Mouse (Mus musculus) CH12.LX (cell line): ENCODE measurements around the gene Dupd1. TPM values are rescaled to one million over a fixed set of nuclear protein-coding genes. Genes with fewer than 3 reads are reported as not detected.

Source experiments
- DNase-seq: peaks from one replicate; pipeline ENCODE4 v3.0.0-alpha.2; 2013; ENCODE audit errors: extremely low read depth
- H3K27ac ChIP-seq: 2 replicates; pipeline ENCODE4 v1.5.1; 2012; ENCODE audit warnings: low read depth, mild to moderate bottlenecking, control low read depth, moderate library complexity; ENCODE audit not compliant: insufficient read depth
- H3K27me3 ChIP-seq: replicated peaks from 2 replicates; pipeline ENCODE3; 2012; ENCODE audit warnings: inconsistent platforms
- H3K36me3 ChIP-seq, 2 experiments: replicated peaks in 1 of 2; 2 replicates each; pipeline versions ENCODE3 to v1.6.1; 2012; ENCODE audit warnings: inconsistent platforms in 1 of 2, low read length in 1 of 2, mild to moderate bottlenecking in 1 of 2, mixed read lengths in 1 of 2, moderate library complexity in 1 of 2; ENCODE audit not compliant: control insufficient read depth in 1 of 2, insufficient read depth in 1 of 2
- H3K4me1 ChIP-seq, 2 experiments: 2 replicates each; pipeline ENCODE4 v1.6.1; 2012; ENCODE audit warnings: inconsistent platforms in 1 of 2, moderate library complexity in 1 of 2; ENCODE audit not compliant: insufficient read depth in 2 of 2, control insufficient read depth in 1 of 2
- H3K4me2 ChIP-seq: 2 replicates; pipeline ENCODE4 v1.6.1; 2012; ENCODE audit warnings: low read depth, mild to moderate bottlenecking, control low read depth; ENCODE audit not compliant: poor library complexity, insufficient read depth, severe bottlenecking
- H3K4me3 ChIP-seq, 3 experiments: fragments of 150-350 bp in 1 of 3; sonication (generic) in 1 of 3; replicated peaks in 1 of 3; 2 replicates each; pipeline versions ENCODE3 to v1.5.1; 2011 to 2012; ENCODE audit warnings: low read depth in 2 of 3, low read length in 2 of 3, mild to moderate bottlenecking in 2 of 3, moderate library complexity in 2 of 3, control low read depth in 1 of 3, improper control_type of control experiment in 1 of 3, inconsistent platforms in 1 of 3, mixed read lengths in 1 of 3; ENCODE audit not compliant: poor library complexity in 1 of 3
- H3K79me2 ChIP-seq: replicated peaks from 2 replicates; pipeline ENCODE4 v1.6.1; 2012; ENCODE audit warnings: mild to moderate bottlenecking, moderate library complexity; ENCODE audit not compliant: control insufficient read depth, poor library complexity, insufficient read depth, severe bottlenecking; ENCODE audit errors: extremely low read depth
- H3K9ac ChIP-seq: 2 replicates; pipeline ENCODE4 v1.6.1; 2012; ENCODE audit warnings: low read depth, mild to moderate bottlenecking, control low read depth, moderate library complexity; ENCODE audit not compliant: insufficient read depth
- H3K9me3 ChIP-seq: replicated peaks from 2 replicates; pipeline ENCODE3; 2012; ENCODE audit warnings: low read length, inconsistent platforms, mixed read lengths
- CHD2 ChIP-seq: IDR thresholded peaks from 2 replicates; pipeline ENCODE4 v1.6.1; 2011; ENCODE audit warnings: low read length, improper control_type of control experiment
- E2F4 ChIP-seq: IDR thresholded peaks from 2 replicates; pipeline ENCODE4 v1.6.1; 2011; ENCODE audit warnings: low read depth, low read length, improper control_type of control experiment; ENCODE audit not compliant: insufficient replicate concordance
- ELF1 ChIP-seq: IDR thresholded peaks from 2 replicates; pipeline ENCODE4 v1.6.1; 2014; ENCODE audit warnings: low read depth, mild to moderate bottlenecking, inconsistent platforms, low read length, improper control_type of control experiment
- HCFC1 ChIP-seq: IDR thresholded peaks from 2 replicates; pipeline ENCODE4 v1.6.1; 2012; ENCODE audit warnings: low read depth, mild to moderate bottlenecking, inconsistent platforms, low read length, improper control_type of control experiment
- JUN ChIP-seq: IDR thresholded peaks from 2 replicates; pipeline ENCODE4 v1.6.1; 2011; ENCODE audit warnings: low read depth, mild to moderate bottlenecking, low read length, improper control_type of control experiment, moderate library complexity; ENCODE audit not compliant: insufficient read depth
- JUND ChIP-seq: conservative IDR thresholded peaks from 2 replicates; pipeline ENCODE4 v1.6.1; 2011; ENCODE audit warnings: low read depth, low read length, improper control_type of control experiment
- KAT2A ChIP-seq: IDR thresholded peaks from 2 replicates; pipeline ENCODE4 v1.6.1; 2012; ENCODE audit warnings: low read length, improper control_type of control experiment, inconsistent platforms; ENCODE audit not compliant: insufficient replicate concordance
- MEF2A ChIP-seq: IDR thresholded peaks from 2 replicates; pipeline ENCODE4 v1.6.1; 2014; ENCODE audit warnings: low read depth, mild to moderate bottlenecking, inconsistent platforms, low read length, improper control_type of control experiment, borderline replicate concordance
- MXI1 ChIP-seq: IDR thresholded peaks from 2 replicates; pipeline ENCODE4 v1.6.1; 2011; ENCODE audit warnings: mild to moderate bottlenecking, low read depth, low read length, improper control_type of control experiment
- NRF1 ChIP-seq: IDR thresholded peaks from 2 replicates; pipeline ENCODE4 v1.6.1; 2014; ENCODE audit warnings: low read depth, mild to moderate bottlenecking, inconsistent platforms, low read length, improper control_type of control experiment, moderate library complexity
- PAX5 ChIP-seq: IDR thresholded peaks from 2 replicates; pipeline ENCODE4 v1.6.1; 2012; ENCODE audit warnings: low read length, inconsistent platforms, mixed read lengths
- POLR2A ChIP-seq: IDR thresholded peaks from 2 replicates; pipeline ENCODE4 v1.6.1; 2011; ENCODE audit warnings: low read depth, mild to moderate bottlenecking, improper control_type of control experiment, low read length
- RAD21 ChIP-seq: IDR thresholded peaks from 2 replicates; pipeline ENCODE4 v1.6.1; 2011; ENCODE audit warnings: low read depth, mild to moderate bottlenecking, low read length, improper control_type of control experiment, moderate library complexity
- RCOR1 ChIP-seq: conservative IDR thresholded peaks from 2 replicates; pipeline ENCODE4 v1.6.1; 2012; ENCODE audit warnings: low read depth, mild to moderate bottlenecking, inconsistent platforms, low read length, improper control_type of control experiment
- TBP ChIP-seq: conservative IDR thresholded peaks from 2 replicates; pipeline ENCODE4 v1.6.1; 2011; ENCODE audit warnings: low read depth, low read length, improper control_type of control experiment
- dilution Hi-C: fragments of 300-500 bp; cut with MboI; formaldehyde crosslinking; loops from 2 replicates; pipeline ENCODE4 v1.14.3; 2020; ENCODE audit warnings: low sequenced_read_pairs; ENCODE audit not compliant: extremely low pct_unique_long_range_greater_than_20kb, extremely low pct_ligation_motif_present
- in situ Hi-C: fragments of 300-500 bp; cut with MboI; formaldehyde crosslinking; loops from 3 replicates; pipeline ENCODE4 v1.14.3; 2019; ENCODE audit warnings: low sequenced_read_pairs, low pct_ligation_motif_present, low pct_unique_long_range_greater_than_20kb, mixed read lengths
- polyA plus RNA-seq: library from polyadenylated mRNA; unstranded; fragments of >175 nt; gene quantifications from 2 replicates; pipeline ENCODE4 v1.2.1, GENCODE M21; 2012; ENCODE audit warnings: low read depth; ENCODE audit not compliant: insufficient read length
- total RNA-seq, 2 experiments: library from RNA; depleted of rRNA; stranded (reverse); fragments of 300-350 nt in 1 of 2; fragments of >200 nt in 1 of 2; gene quantifications; 2 replicates each; pipeline ENCODE4 v1.2.3; 2012 to 2014

Gene Dupd1
- total and polyA plus RNA-seq, 3 experiments, result not detected

GRCm38 (mm10) chr14:21746251-21746650 is 31.9 kb upstream of the Dupd1 start:
- dilution Hi-C loops (no loop called here), in situ Hi-C loops (loop anchor here (5.0 to 25.0 kb wide), 2 partner anchors 259 to 609 kb away; partner anchors contain the start of gene Kat6b)
- no peak for DNase-seq
- H3K4me1 ChIP-seq, result peaks cover 3 to 25% of the 10 kb centered on the region in 2 experiments; a peak in 3 of 4 replicates
- H3K4me3 ChIP-seq, result no peak overlapping the region
- no peak for TF ChIP-seq E2F4
- no peak for TF ChIP-seq ELF1
- no peak for TF ChIP-seq KAT2A
- no peak for TF ChIP-seq MXI1
- H3K27ac ChIP-seq, result no peak overlapping the region
- H3K36me3 ChIP-seq, result no peaks in the 10 kb centered on the region
- H3K4me2 ChIP-seq, result no peak overlapping the region
- H3K9ac ChIP-seq, result no peak overlapping the region
- H3K9me3 ChIP-seq, result no peaks in the 10 kb centered on the region
- 0 out of 2 replicates have a peak, but pooled peaks cover 6% of the 10 kb centered on the region for H3K79me2 ChIP-seq
- no peaks in the 10 kb centered on the region for H3K27me3 ChIP-seq

GRCm38 (mm10) chr14:21745149-21745548 is 30.8 kb upstream of the Dupd1 start:
- dilution Hi-C loops (no loop called here), in situ Hi-C loops (loop anchor here (5.0 to 25.0 kb wide), 2 partner anchors 258 to 608 kb away; partner anchors contain the start of gene Kat6b)
- TF ChIP-seq JUN (no peak), PAX5 (no peak), POLR2A (no peak), HCFC1 (no peak), RCOR1 (no peak), RAD21 (no peak), NRF1 (no peak), MEF2A (no peak), MXI1 (no peak), KAT2A (no peak), CHD2 (no peak), JUND (no peak), TBP (no peak)
- Histone ChIP-seq H3K36me3 (no peaks in the 10 kb centered on the region), H3K4me1 (peaks cover 3 to 25% of the 10 kb centered on the region in 2 experiments; a peak in 3 of 4 replicates), H3K9me3 (no peaks in the 10 kb centered on the region), H3K27ac (no peak overlapping the region), H3K4me3 (no peak overlapping the region), H3K9ac (no peak overlapping the region), H3K79me2 (no peaks in the 10 kb centered on the region), H3K4me2 (no peak overlapping the region), H3K27me3 (no peaks in the 10 kb centered on the region)
- no peak for DNase-seq
